Mouse (Mus musculus): ENCODE data around the gene Fgfr1op2. TPM values are rescaled to one million over a fixed set of nuclear protein-coding genes. Genes with fewer than 3 reads are reported as not detected.
A peak's percentile ranks its signal among the peaks of the same experiment; 100 is the strongest.

Gene Fgfr1op2
- polyA plus RNA-seq, 1 experiment from 2014 or later: 65.6 TPM

DNA sequence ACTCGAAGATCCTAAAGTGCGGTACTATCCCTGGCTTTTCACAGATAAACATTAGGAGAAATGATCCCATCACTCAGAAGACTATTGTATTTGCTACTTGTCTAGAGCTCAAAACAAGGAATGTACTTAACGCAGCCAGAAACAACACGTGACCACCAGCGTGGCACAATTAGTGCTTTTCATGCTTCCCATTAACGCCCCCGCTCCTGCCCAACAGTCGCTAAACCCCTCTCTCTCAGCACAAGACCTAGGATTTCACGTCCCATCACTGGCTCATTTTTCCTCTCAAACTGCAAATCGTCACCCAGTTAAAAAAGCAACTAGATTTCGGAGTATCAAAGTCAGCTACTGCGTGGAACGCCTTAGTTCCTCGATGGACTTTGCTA is 56.6 kb downstream of the Fgfr1op2 start:
- H3K27me3 ChIP-seq: no peaks in the 10 kb centered on the region
- H3K4me1 ChIP-seq: peaks cover 13% of the 10 kb centered on the region
- H3K36me3 ChIP-seq: no peaks in the 10 kb centered on the region
- ATAC-seq (ENCODE audit: low FRiP score, low read depth): peak; percentile 21; the same call in 1 of the 2 replicates
- peak overlapping the region; percentile 67 for H3K4me2 ChIP-seq (replicated peaks)
- H3K9ac ChIP-seq (replicated peaks): peak overlapping the region; percentile 76
- 15% methylated on average over 14 of the region's 14 CpGs for WGBS
- peak overlapping the region; percentile 77; the same call in 1 of the 2 replicates for H3K27ac ChIP-seq (replicated peaks)
- peak overlapping the region; percentile 68 for H3K4me3 ChIP-seq
- H3K9me3 ChIP-seq: no peaks in the 10 kb centered on the region

DNA sequence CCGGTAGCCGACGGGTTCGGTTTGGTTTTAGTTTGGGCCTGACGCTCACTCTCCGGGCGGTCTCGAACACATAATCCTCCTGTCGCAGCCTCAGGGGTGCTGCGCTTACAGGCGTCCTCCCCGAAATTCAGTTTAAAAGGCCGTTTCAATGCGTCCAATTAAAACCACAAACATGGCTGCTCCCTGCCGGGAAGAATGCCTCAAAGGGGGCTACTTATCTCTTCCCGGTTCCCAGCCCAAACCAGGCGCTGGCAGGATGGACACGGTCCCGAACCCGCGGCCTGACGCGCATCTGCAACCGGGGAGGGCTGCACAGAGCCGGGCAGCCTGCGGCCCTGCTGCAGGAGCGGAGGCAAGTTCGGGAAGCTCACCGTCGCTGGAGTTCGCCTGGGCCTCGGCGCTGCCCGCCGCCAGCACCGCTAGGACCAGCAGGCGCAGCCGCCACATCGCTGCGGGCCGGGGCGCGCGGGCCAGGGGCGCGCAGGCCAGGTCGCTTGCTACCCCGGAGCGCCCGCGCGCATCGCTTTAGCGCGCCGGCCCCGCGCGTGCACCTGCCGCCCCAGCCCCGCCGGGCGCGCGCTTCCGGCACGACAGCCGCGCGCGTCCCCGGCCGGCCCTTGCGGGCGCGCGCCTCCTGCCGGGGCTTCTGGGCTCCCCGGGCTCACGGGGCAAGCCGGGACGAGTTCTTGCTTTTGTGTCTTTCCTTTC is 57.2 kb downstream of the Fgfr1op2 start:
- peak overlapping the region; percentile 68 for H3K4me3 ChIP-seq
- no peaks in the 10 kb centered on the region for H3K9me3 ChIP-seq
- H3K4me1 ChIP-seq: peaks cover 13% of the 10 kb centered on the region
- peak overlapping the region; percentile 67 for H3K4me2 ChIP-seq (replicated peaks)
- under 1% methylated on average over 82 of the region's 82 CpGs for WGBS
- H3K36me3 ChIP-seq: no peaks in the 10 kb centered on the region
- H3K27me3 ChIP-seq: no peaks in the 10 kb centered on the region
- H3K9ac ChIP-seq (replicated peaks): peak overlapping the region; percentile 76
- peak; percentile 96 for ATAC-seq (ENCODE audit: low FRiP score, low read depth)
- peak overlapping the region; percentile 77 for H3K27ac ChIP-seq (replicated peaks)

DNA sequence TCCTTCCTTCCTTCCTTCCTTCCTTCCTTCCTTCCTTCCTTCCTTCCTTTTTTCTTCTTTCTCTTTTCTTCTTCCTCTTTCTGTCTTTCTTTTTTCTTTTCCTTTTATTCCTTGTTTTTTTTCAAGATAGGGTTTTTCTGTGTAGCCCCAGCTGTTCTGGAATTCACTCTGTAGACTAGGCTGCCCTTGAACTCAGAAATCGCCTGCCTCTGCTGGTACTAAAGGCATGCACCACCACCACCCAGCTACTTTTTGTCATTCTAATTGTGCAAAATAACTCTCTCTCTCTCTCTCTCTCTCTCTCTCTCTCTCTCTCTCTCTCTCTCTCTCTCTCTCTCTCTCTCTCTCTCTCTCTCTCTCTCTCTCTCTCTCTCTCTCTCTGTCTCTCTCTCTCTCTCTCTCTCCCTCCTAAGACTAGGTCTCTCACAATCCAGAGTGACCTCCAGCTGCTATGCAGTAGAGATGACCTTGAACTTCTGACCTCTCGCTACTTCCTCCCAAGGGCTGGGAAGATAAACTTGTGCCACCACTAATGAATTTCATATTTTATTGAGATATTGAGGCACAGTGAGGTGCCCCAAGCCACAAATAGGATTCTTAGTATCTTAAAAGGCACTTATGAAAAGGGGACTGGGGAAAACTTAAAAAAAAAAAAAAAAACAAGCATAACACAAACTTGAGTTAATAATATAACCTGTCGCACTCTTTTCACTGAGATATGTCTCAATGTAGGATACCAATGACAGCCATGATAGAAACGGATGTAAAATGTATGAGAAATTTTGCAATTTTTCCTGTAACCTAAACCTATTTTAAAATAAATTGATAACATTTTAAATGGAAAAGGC is 58.0 kb downstream of the Fgfr1op2 start:
- Histone ChIP-seq H3K27me3 (no peaks in the 10 kb centered on the region), H3K36me3 (no peaks in the 10 kb centered on the region), H3K9ac (replicated peaks) (no peak overlapping the region), H3K27ac (replicated peaks) (no peak overlapping the region), H3K9me3 (no peaks in the 10 kb centered on the region), H3K4me3 (peak overlapping the region; percentile 68), H3K4me2 (replicated peaks) (peak overlapping the region; percentile 67), H3K4me1 (peaks cover 13% of the 10 kb centered on the region)
- no peak for ATAC-seq (ENCODE audit: low FRiP score, low read depth)
- WGBS: 65% methylated on average over 4 of the region's 4 CpGs

DNA sequence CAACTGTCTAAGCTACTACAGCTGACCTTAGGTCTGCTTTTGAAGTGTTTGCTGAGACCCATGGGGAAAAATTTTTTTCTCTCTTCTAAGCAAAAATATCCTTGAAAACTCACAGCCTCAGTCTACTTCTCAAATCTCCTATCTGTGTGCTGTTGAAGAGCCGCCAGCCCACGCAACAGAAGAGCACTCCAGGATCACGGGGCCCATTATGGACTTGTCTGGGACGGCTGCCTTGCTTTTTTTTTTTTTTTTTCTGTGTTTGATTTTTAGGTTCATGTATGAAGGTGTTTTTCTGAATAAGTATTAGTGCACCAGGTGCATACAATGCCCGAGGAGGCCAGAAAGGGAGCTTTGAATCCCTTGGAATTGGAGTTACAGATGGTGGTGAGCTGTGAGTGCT is 59.5 kb downstream of the Fgfr1op2 start:
- H3K27me3 ChIP-seq: no peaks in the 10 kb centered on the region
- 92% methylated on average over 5 of the region's 5 CpGs for WGBS

DNA sequence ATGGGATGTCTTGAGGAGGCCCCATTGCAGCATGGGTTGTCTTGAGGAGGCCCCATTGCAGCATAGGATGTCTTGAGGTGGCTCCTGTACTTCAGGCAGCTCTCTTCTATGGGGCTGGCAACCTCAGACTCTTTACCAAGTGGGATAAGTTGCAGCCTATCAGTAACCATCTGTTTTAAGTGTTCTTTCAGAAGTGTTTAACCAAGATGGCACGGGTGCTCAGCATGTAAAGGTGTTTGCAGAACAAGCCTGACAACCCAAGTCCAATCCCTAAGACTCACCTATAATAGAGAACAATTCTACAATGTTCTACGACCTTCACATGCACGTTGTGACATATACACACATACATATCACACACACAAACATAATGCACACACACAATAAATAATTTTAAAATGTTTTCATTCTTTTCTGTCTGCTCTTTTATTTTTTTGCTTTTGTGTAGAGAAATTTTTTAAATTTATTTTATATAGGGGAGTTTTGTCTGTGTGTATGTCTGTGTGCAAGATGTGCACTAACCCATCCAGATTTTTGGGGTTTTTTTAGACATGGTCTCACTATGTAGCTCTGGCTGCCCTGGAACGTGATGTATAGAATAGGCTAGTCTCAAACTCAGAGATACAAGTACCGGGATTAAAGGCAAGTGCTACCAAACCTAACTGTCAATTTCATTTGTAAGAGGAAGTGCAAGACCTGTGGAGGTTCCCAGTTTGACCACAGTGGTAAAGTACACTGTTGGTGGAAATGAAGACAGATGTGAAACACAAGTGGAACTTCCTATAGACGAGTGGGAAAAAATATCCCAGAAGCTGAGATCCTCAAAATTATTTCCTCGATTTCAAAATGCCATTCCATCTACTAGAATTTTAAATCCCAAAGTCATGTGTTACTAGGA is 63.3 kb downstream of the Fgfr1op2 start:
- no peak overlapping the region for H3K9ac ChIP-seq (replicated peaks)
- H3K4me3 ChIP-seq: no peak overlapping the region
- no peaks in the 10 kb centered on the region for H3K27me3 ChIP-seq
- H3K4me1 ChIP-seq: peaks cover 10% of the 10 kb centered on the region
- H3K36me3 ChIP-seq: no peaks in the 10 kb centered on the region
- no peak overlapping the region for H3K4me2 ChIP-seq (replicated peaks)
- WGBS: 89% methylated on average over 7 of the region's 7 CpGs
- H3K27ac ChIP-seq (replicated peaks): no peak overlapping the region
- H3K9me3 ChIP-seq: no peaks in the 10 kb centered on the region
- no peak for ATAC-seq (ENCODE audit: low FRiP score, low read depth)

More for the DNA sequence above, 59.5 kb downstream of the Fgfr1op2 start:
- ATAC-seq (ENCODE audit: low FRiP score, low read depth): no peak
- H3K4me3 ChIP-seq: no peak overlapping the region
- H3K36me3 ChIP-seq: no peaks in the 10 kb centered on the region
- H3K27ac ChIP-seq (replicated peaks): no peak overlapping the region
- H3K4me1 ChIP-seq: peaks cover 13% of the 10 kb centered on the region
- H3K9ac ChIP-seq (replicated peaks): no peak overlapping the region
- no peak overlapping the region for H3K4me2 ChIP-seq (replicated peaks)
- H3K9me3 ChIP-seq: no peaks in the 10 kb centered on the region

DNA sequence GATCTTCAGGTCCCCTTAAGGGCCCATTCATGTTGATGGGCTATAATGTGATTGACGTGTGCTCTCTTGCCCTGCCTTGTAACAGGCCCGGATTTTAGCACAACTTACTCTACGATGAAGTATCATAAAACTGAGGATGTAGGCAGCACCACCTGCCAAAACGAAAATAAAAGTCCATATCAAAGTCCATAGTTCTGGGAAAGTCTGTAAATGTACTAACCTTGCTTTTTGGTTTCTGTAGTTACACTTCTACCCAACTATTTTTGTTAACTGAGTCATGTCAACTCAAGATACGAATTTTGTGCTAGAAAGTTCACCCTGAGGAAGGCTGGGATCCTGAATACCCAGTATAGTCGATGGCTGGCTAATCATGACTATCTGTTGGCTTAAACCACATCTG is 64.0 kb downstream of the Fgfr1op2 start:
- Histone ChIP-seq H3K9me3 (no peaks in the 10 kb centered on the region), H3K27me3 (no peaks in the 10 kb centered on the region), H3K4me3 (no peak overlapping the region), H3K36me3 (no peaks in the 10 kb centered on the region), H3K4me1 (peaks cover 10% of the 10 kb centered on the region), H3K9ac (replicated peaks) (no peak overlapping the region), H3K4me2 (replicated peaks) (no peak overlapping the region), H3K27ac (replicated peaks) (no peak overlapping the region)
- 86% methylated on average over 6 of the region's 6 CpGs for WGBS
- ATAC-seq (ENCODE audit: low FRiP score, low read depth): no peak

DNA sequence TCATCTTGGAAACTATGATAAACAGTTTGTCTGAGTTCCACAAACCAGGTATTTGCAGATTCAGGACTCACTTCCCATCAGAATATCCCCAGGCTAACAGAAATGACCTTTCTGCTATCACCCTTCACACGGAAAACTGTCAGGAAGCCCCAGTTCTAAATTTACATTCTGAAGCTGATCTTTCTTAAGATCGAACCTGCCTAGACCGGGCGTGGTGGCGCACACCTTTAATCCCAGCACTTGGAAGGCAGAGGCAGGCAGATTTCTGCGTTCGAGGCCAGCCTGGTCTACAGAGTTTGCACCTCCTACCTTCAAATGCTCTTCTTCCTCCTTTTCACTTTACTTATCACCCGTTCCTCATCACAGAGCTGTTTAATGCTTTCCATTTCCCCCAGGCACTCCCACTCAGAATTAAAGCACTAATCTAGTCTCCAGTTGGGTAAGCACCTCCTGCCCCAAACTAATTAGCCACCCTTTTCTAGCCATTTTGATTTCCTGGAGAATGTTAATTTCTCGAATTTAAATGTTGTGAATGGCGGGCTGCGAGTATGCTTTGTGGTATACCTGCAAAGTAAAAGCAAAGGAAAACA is 64.7 kb downstream of the Fgfr1op2 start:
- Histone ChIP-seq H3K4me3 (peak overlapping the region; percentile 87), H3K27me3 (no peaks in the 10 kb centered on the region), H3K9ac (replicated peaks) (no peak overlapping the region), H3K4me2 (replicated peaks) (peak overlapping the region; percentile 81), H3K9me3 (no peaks in the 10 kb centered on the region), H3K27ac (replicated peaks) (no peak overlapping the region), H3K4me1 (peaks cover 10% of the 10 kb centered on the region), H3K36me3 (no peaks in the 10 kb centered on the region)
- WGBS: 73% methylated on average over 11 of the region's 11 CpGs
- peak; percentile 16; the same call in 1 of the 2 replicates for ATAC-seq (ENCODE audit: low FRiP score, low read depth)

DNA sequence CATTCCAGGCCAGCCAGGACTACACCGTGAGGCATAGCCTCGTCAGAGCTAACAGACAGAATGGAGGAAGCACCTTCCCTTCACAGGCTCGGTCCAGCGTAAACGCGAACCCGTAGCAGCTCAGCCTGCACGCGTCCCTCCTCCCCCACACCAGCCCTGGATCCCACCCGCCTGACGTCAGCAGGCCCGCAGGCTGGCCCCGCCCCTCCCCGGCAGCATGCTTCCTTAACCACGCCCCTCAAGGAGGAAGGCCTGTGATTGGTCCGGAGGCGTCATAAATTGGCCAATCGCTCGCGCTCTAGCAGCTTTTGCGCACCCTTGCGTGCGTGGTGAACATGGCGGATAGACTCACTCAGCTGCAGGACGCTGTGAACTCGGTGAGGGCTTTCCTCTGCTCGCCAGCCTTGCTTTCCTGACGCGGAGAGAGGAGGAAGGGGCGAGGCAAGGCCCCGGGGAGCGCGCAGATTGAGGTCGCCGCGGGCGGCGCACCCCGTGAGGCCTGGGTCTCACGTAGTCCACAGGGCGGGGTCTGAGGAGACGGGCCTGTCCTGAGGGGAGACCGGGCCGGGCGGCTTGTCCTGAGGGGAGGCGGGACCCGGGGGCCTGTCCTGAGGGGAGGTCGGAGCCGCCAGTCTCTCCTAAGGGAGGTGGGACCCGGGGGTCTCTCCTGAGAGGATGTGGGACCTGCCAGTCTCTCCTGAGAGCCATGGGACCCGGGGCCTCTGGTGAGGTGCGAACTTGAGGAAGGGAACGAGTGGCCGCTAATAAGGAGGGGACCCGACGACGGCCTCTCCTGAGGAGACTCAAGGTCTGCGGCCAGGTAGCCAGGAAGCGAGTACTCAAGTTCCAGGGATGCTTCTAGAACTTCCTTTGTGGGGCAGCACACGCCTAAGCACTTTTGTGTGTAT is 65.5 kb downstream of the Fgfr1op2 start, which contains the start of the genes Med21 and Tm7sf3:
Gene Med21 (plus strand): TSS at position 272 of the 908 bp plus-strand sequence.
Gene Tm7sf3 (minus strand): TSS at position 549 of the 908 bp plus-strand sequence.
- Histone ChIP-seq H3K4me1 (peaks cover 10% of the 10 kb centered on the region), H3K9ac (replicated peaks) (peak within 1 kb of the TSS; percentile 83), H3K4me3 (peak within 1 kb of the TSS; percentile 87), H3K27ac (replicated peaks) (peak within 1 kb of the TSS; percentile 84), H3K4me2 (replicated peaks) (peak within 1 kb of the TSS; percentile 81), H3K27me3 (no peaks in the 10 kb centered on the region), H3K36me3 (no peaks in the 10 kb centered on the region), H3K9me3 (no peaks in the 10 kb centered on the region)
- WGBS: 1% methylated on average over 59 of the region's 60 CpGs
- peak; percentile 98 for ATAC-seq (ENCODE audit: low FRiP score, low read depth)

DNA sequence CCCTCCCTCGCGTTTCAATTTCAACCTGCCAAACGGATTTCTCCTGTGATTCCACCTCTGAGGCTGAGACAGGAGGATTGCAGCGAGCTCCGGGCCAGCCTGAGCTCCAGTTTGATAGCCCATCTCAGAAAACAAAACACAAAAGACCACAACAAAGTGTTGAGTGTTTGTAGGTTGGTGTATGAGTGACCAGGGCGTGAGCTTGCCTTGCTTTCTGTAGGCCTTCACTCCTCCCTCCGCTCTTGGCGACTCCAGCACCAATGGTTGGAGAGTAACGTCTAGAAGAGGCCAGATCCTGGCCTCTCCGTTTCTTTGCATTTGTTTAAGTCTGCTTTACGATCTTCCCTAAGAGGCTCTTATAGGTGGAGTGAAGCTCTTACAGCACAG is 66.2 kb downstream of the Fgfr1op2 start:
- H3K4me1 ChIP-seq: peaks cover 10% of the 10 kb centered on the region
- WGBS: 46% methylated on average over 11 of the region's 11 CpGs
- no peak for ATAC-seq (ENCODE audit: low FRiP score, low read depth)
- no peaks in the 10 kb centered on the region for H3K9me3 ChIP-seq
- H3K9ac ChIP-seq (replicated peaks): peak overlapping the region; percentile 83
- H3K27ac ChIP-seq (replicated peaks): no peak overlapping the region
- H3K4me3 ChIP-seq: peak overlapping the region; percentile 87
- peak overlapping the region; percentile 81 for H3K4me2 ChIP-seq (replicated peaks)
- no peaks in the 10 kb centered on the region for H3K36me3 ChIP-seq
- no peaks in the 10 kb centered on the region for H3K27me3 ChIP-seq

Measured in midbrain, embryonic 12.5 days (tissue).